8 mouse cellular contexts compared by ENCODE assay signal in genomic region chr5:33142790-33143455, GRCm38 (mm10). TPM values are rescaled to one million over a fixed set of nuclear protein-coding genes. Genes with fewer than 3 reads are reported as not detected.
DNase-seq lines count a peak whose midpoint lies in the region; TF ChIP-seq lines count a peak whose summit lies in the region.

No protein-coding gene starts in this region.

- H3K4me1 ChIP-seq in thymus, adult 2 months (replicated peaks; ENCODE audit: control insufficient read depth, insufficient read depth, low read length), result no peaks in the 10 kb centered on the region

- TF ChIP-seq POLR2A in thymus, adult 2 months (IDR thresholded peaks at IDR 0.05; ENCODE audit: control insufficient read depth, extremely low read depth, insufficient read depth, low read length, poor library complexity), result no peak

- no peak overlapping the region for H3K27ac ChIP-seq in thymus, adult 2 months (ENCODE audit: control insufficient read depth, insufficient read depth, low read length)

- no peak for TF ChIP-seq CTCF in thymus, adult 2 months (IDR thresholded peaks at IDR 0.05; ENCODE audit: borderline replicate concordance, control insufficient read depth, extremely low read depth, insufficient read depth, low read length, poor library complexity)

- no peaks in the 10 kb centered on the region for H3K36me3 ChIP-seq in thymus, adult 2 months (ENCODE audit: control insufficient read depth, insufficient read depth, low read length)

- H3K4me3 ChIP-seq in thymus, adult 2 months (ENCODE audit: control insufficient read depth, insufficient read depth, low read length), result no peak overlapping the region

- WGBS in thymus, adult 2 months, result 19% methylated on average over 7 of the region's 7 CpGs

- no peaks in the 10 kb centered on the region; the same call in 1 of the 2 replicates for H3K27me3 ChIP-seq in thymus, adult 2 months (ENCODE audit: control insufficient read depth, insufficient read depth, low read length)

- peak; percentile 16 to 79 for DNase-seq in adrenal gland, adult (ENCODE audit: inconsistent age in 2 of 2, low spot score in 1 of 2)
- no peak for DNase-seq in adrenal gland, adult 18-20 months (ENCODE audit: low spot score in 2 of 2)
- peak; percentile 20 for DNase-seq in thymus, adult 2 months
- DNase-seq in thymus, adult 18-20 months, result no peak
- peak; percentile 62 for DNase-seq in embryo, embryonic 11 days
- DNase-seq in kidney, adult 9 months, result peak; percentile 79
- peak; percentile 18 to 52 for DNase-seq in lung, adult 18-20 months
- peak; percentile 58 for DNase-seq in telencephalon, adult 2 months (ENCODE audit: low read depth, low spot score)

RNA-seq across cellular contexts. Expression of gene Slc5a1, which starts 38.9 kb away (rescaled TPM):
- not detected for total RNA-seq in adrenal gland, adult 18-20 months (2021)
- 0.32 and 0.47 TPM in 2 replicates for polyA plus RNA-seq in thymus, adult 2 months (2012; rRNA removed)

Comparison
In these comparisons a context has a peak if more than half of its experiments do, and no peak if none do; other contexts are left out.
1. DNase-seq: peak in adrenal gland, adult (2 of 2), thymus, adult 2 months (single experiment), embryo, embryonic 11 days (single experiment), kidney, adult 9 months (single experiment), lung, adult 18-20 months (2 of 2) and telencephalon, adult 2 months (single experiment); none in adrenal gland, adult 18-20 months (0 of 2) and thymus, adult 18-20 months (0 of 2).